Mouse (Mus musculus): ENCODE measurements around the gene Wdr92. TPM values are rescaled to one million over a fixed set of nuclear protein-coding genes. Genes with fewer than 3 reads are reported as not detected.

The Wdr92 gene
- total and polyA plus RNA-seq, 3 experiments: 34.5 to 63.8 TPM; not detected in 1

- no peak for TF ChIP-seq CHD1 (IDR thresholded peaks at IDR 0.05; ENCODE audit: low read depth, low read length)
- no peak for TF ChIP-seq MAZ (IDR thresholded peaks at IDR 0.05; ENCODE audit: low read depth, low read length)
- TF ChIP-seq HCFC1 (IDR thresholded peaks at IDR 0.05; ENCODE audit: low read depth, low read length): no peak
- no peak for TF ChIP-seq EP300 (IDR thresholded peaks at IDR 0.05; ENCODE audit: low read depth in 1 of 2, low read length in 2 of 2)
- Histone ChIP-seq H3K27ac (ENCODE audit: control insufficient read depth, low read depth, low read length) (no peak overlapping the region), H3K4me1 (ENCODE audit: control insufficient read depth in 1 of 2, insufficient read depth in 2 of 2, low read length in 2 of 2) (no peaks in the 10 kb centered on the region), H3K36me3 (ENCODE audit: control insufficient read depth in 1 of 2, insufficient read depth in 2 of 2, low read length in 2 of 2) (peaks cover 0 to 45% of the 10 kb centered on the region in 2 experiments; a peak in 3 of 4 replicates), H3K27me3 (ENCODE audit: control insufficient read depth in 1 of 2, insufficient read depth in 2 of 2, low read length in 2 of 2) (no peaks in the 10 kb centered on the region), H3K79me2 (ENCODE audit: control insufficient read depth, insufficient read depth, low read length, poor library complexity) (no peaks in the 10 kb centered on the region), H3K4me3 (ENCODE audit: control insufficient read depth in 1 of 2, insufficient read depth in 1 of 2, low read depth in 2 of 2, low read length in 2 of 2) (no peak overlapping the region), H3K9me3 (replicated peaks; ENCODE audit: insufficient read depth, low read length) (no peaks in the 10 kb centered on the region), H3K9ac (ENCODE audit: control insufficient read depth, low read depth, low read length, poor library complexity, severe bottlenecking) (no peak overlapping the region)
- no peak for DNase-seq (ENCODE audit: low read depth, low spot score)
These were observed 17.3 kb downstream of the Wdr92 start for GRCm38 (mm10) chr11:17199170-17199569.

GRCm38 (mm10) chr11:17199840-17200501 lies 18.1 kb downstream of the Wdr92 start:
- DNase-seq (ENCODE audit: low read depth, low spot score): no peak
- no peaks in the 10 kb centered on the region for H3K4me1 ChIP-seq (ENCODE audit: control insufficient read depth in 1 of 2, insufficient read depth in 2 of 2, low read length in 2 of 2)
- H3K36me3 ChIP-seq (ENCODE audit: control insufficient read depth in 1 of 2, insufficient read depth in 2 of 2, low read length in 2 of 2): peaks cover 0 to 43% of the 10 kb centered on the region in 2 experiments; a peak in 3 of 4 replicates
- H3K27me3 ChIP-seq (ENCODE audit: control insufficient read depth in 1 of 2, insufficient read depth in 2 of 2, low read length in 2 of 2): no peaks in the 10 kb centered on the region
- no peak for TF ChIP-seq SMC3 (IDR thresholded peaks at IDR 0.05; ENCODE audit: low read depth, low read length)
- no peak for TF ChIP-seq E2F4 (IDR thresholded peaks at IDR 0.05; ENCODE audit: borderline replicate concordance, low read depth, low read length)
- TF ChIP-seq BHLHE40 (IDR thresholded peaks at IDR 0.05; ENCODE audit: borderline replicate concordance, low read depth, low read length): no peak
- no peak for TF ChIP-seq RAD21 (IDR thresholded peaks at IDR 0.05; ENCODE audit: low read depth, low read length)
- no peak for TF ChIP-seq GABPA (IDR thresholded peaks at IDR 0.05; ENCODE audit: low read depth, low read length)
- no peak for TF ChIP-seq ZNF384 (IDR thresholded peaks at IDR 0.05; ENCODE audit: low read depth, low read length)
- TF ChIP-seq KAT2A (conservative IDR thresholded peaks at IDR 0.05; ENCODE audit: low read depth, low read length): no peak
- no peak for TF ChIP-seq ZC3H11A (IDR thresholded peaks at IDR 0.05; ENCODE audit: low read depth, low read length)
- TF ChIP-seq MEF2A (IDR thresholded peaks at IDR 0.05; ENCODE audit: extremely low read depth, insufficient replicate concordance, low read depth, low read length, poor library complexity, severe bottlenecking): no peak
- no peak for TF ChIP-seq MAZ (IDR thresholded peaks at IDR 0.05; ENCODE audit: low read depth, low read length)
- no peak for TF ChIP-seq MAFK (IDR thresholded peaks at IDR 0.05; ENCODE audit: borderline replicate concordance, low read depth, low read length)
- H3K79me2 ChIP-seq (ENCODE audit: control insufficient read depth, insufficient read depth, low read length, poor library complexity): no peaks in the 10 kb centered on the region
- H3K4me3 ChIP-seq (ENCODE audit: control insufficient read depth in 1 of 2, insufficient read depth in 1 of 2, low read depth in 2 of 2, low read length in 2 of 2): no peak overlapping the region
- H3K9ac ChIP-seq (ENCODE audit: control insufficient read depth, low read depth, low read length, poor library complexity, severe bottlenecking): no peak overlapping the region
- no peaks in the 10 kb centered on the region for H3K9me3 ChIP-seq (replicated peaks; ENCODE audit: insufficient read depth, low read length)
- H3K27ac ChIP-seq (ENCODE audit: control insufficient read depth, low read depth, low read length): no peak overlapping the region
